8 mouse cellular contexts compared by ENCODE assay signal in the genomic region with DNA sequence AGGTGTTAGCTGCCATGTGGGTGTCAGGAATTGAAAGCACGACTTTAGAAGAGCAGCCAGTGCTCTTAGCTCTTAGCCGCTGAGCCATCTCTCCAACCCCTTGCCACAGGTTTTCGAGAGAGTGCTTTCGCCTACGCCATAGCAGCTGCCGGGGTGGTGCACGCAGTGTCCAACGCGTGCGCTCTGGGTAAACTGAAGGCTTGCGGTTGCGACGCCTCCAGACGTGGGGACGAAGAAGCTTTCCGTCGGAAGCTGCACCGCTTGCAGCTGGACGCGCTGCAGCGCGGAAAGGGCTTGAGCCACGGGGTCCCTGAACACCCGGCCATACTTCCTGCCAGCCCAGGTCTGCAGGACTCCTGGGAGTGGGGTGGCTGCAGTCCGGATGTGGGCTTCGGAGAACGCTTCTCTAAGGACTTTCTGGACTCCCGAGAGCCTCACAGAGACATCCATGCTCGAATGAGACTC. TPM values are rescaled to one million over a fixed set of nuclear protein-coding genes. Genes with fewer than 3 reads are reported as not detected.
DNase-seq lines count a peak whose midpoint lies in the region; ATAC-seq and TF ChIP-seq lines count a peak whose summit lies in the region.

No protein-coding gene starts in this region.

- no peak overlapping the region for H3K27ac ChIP-seq in heart, embryonic 14.5 days (replicated peaks in 1 of 2; ENCODE audit: control insufficient read depth in 1 of 2, insufficient read depth in 1 of 2, low read depth in 2 of 2, low read length in 2 of 2)
- H3K27ac ChIP-seq in forebrain, postnatal 0 days (ENCODE audit: low read depth, low read length), result no peak overlapping the region

- H3K4me1 ChIP-seq in heart, embryonic 14.5 days (ENCODE audit: control insufficient read depth in 2 of 2, insufficient read depth in 2 of 2, low read length in 2 of 2), result peaks cover 0 to 14% of the 10 kb centered on the region in 2 experiments; a peak in 3 of 4 replicates
- peaks cover 7% of the 10 kb centered on the region; the same call in 1 of the 2 replicates for H3K4me1 ChIP-seq in forebrain, postnatal 0 days (ENCODE audit: insufficient read depth)

- no peaks in the 10 kb centered on the region for H3K36me3 ChIP-seq in heart, embryonic 14.5 days (ENCODE audit: control insufficient read depth, insufficient read depth, low read length)
- no peaks in the 10 kb centered on the region for H3K36me3 ChIP-seq in forebrain, postnatal 0 days (ENCODE audit: insufficient read depth)

- peak overlapping the region; percentile 53 for H3K4me2 ChIP-seq in heart, embryonic 14.5 days (ENCODE audit: low read length)
- peak overlapping the region; percentile 33 for H3K4me2 ChIP-seq in forebrain, postnatal 0 days (ENCODE audit: low read depth)

- no peak for DNase-seq in heart, adult 18-20 months
- no peak for DNase-seq in forebrain, postnatal 0 days
- no peak for DNase-seq in adrenal gland, adult 18-20 months (ENCODE audit: low spot score in 2 of 2)
- DNase-seq in layer of hippocampus, adult 11-12 months (ENCODE audit: low spot score), result no peak

- no peak for TF ChIP-seq CTCF in forebrain, postnatal 0 days (IDR thresholded peaks at IDR 0.05; ENCODE audit: low read depth)

- H3K27me3 ChIP-seq in heart, embryonic 14.5 days (ENCODE audit: control insufficient read depth, insufficient read depth, low read length), result peaks cover 99% of the 10 kb centered on the region
- peaks cover 63% of the 10 kb centered on the region for H3K27me3 ChIP-seq in forebrain, postnatal 0 days (ENCODE audit: insufficient read depth, low read length)

- peak overlapping the region; percentile 23; the same call in 1 of the 2 replicates for H3K9ac ChIP-seq in heart, embryonic 14.5 days (ENCODE audit: low read length)
- H3K9ac ChIP-seq in forebrain, postnatal 0 days, result no peak overlapping the region

- peak overlapping the region; percentile 9 to 23; a peak in 3 of 4 replicates for H3K4me3 ChIP-seq in heart, embryonic 14.5 days (ENCODE audit: control insufficient read depth in 1 of 2, insufficient read depth in 1 of 2, low read depth in 1 of 2, low read length in 2 of 2)
- H3K4me3 ChIP-seq in forebrain, postnatal 0 days (ENCODE audit: low read depth, low read length), result no peak overlapping the region

- ATAC-seq in heart, embryonic 14.5 days (ENCODE audit: insufficient number of reproducible peaks, insufficient read depth, low FRiP score, low read depth), result no peak
- ATAC-seq in CD4-positive, CD25-positive, alpha-beta regulatory T cell, adult 4 months, result peak; percentile 6
- no peak for ATAC-seq in forebrain, postnatal 0 days
- ATAC-seq in megakaryocyte progenitor cell, adult 5-6 weeks (replicated peaks; ENCODE audit: poor library complexity), result peak; percentile 52
- ATAC-seq in monocyte, adult 5-6 weeks (replicated peaks; ENCODE audit: insufficient number of reproducible peaks, low FRiP score, low TSS enrichment, poor library complexity, severe bottlenecking), result no peak

- WGBS in heart, embryonic 14.5 days, result under 1% methylated on average over 29 of the region's 29 CpGs
- WGBS in forebrain, postnatal 0 days, result 1% methylated on average over 29 of the region's 29 CpGs

- H3K9me3 ChIP-seq in heart, embryonic 14.5 days (ENCODE audit: control insufficient read depth, low read length), result no peaks in the 10 kb centered on the region
- no peaks in the 10 kb centered on the region for H3K9me3 ChIP-seq in forebrain, postnatal 0 days (ENCODE audit: low read length)

RNA-seq across cellular contexts. Expression of a gene that starts 9.1 kb away (rescaled TPM):
- polyA plus RNA-seq in heart, embryonic 14.5 days (2014; fragmentation: Nextera tagmentation; extraction: Ambion mirVana), result not detected in 2 replicates
- not detected for total RNA-seq in heart, adult 18-20 months (2021)
- under 1 TPM; 0.13 to 0.48 TPM for polyA plus RNA-seq in CD4-positive, CD25-positive, alpha-beta regulatory T cell, adult 4 months (2017; shearing (Covaris generic))
- 0.15 and 0.19 TPM in 2 replicates for total RNA-seq in forebrain, postnatal 0 days (2014; rRNA removed)
- 0.21 and 0.23 TPM in 2 replicates for polyA plus RNA-seq in forebrain, postnatal 0 days (2015; fragmentation: Nextera tagmentation; extraction: Ambion mirVana)
- total RNA-seq in megakaryocyte progenitor cell, adult 5-6 weeks (2015), result not detected in 2 replicates
- total RNA-seq in megakaryocyte progenitor cell, adult 5-6 weeks (2017), result not detected in 2 replicates
- 1 to 10 TPM in 1 of 2 experiments, under 1 TPM in 1; 0.20 to 1.7 TPM for total RNA-seq in adrenal gland, adult 18-20 months (2021)
- total RNA-seq in monocyte, adult 5-6 weeks (2017), result not detected in 3 replicates

RNA-seq across cellular contexts. Expression of a gene that starts 28.8 kb away (rescaled TPM):
- 0.36 TPM in 1 of 2 replicates, not detected in the other for polyA plus RNA-seq in heart, embryonic 14.5 days (2014; fragmentation: Nextera tagmentation; extraction: Ambion mirVana)
- under 1 TPM; 0.18 to 0.30 TPM for total RNA-seq in heart, adult 18-20 months (2021)
- polyA plus RNA-seq in CD4-positive, CD25-positive, alpha-beta regulatory T cell, adult 4 months (2017; shearing (Covaris generic)), result not detected
- total RNA-seq in forebrain, postnatal 0 days (2014; rRNA removed), result 6.1 and 7.2 TPM in 2 replicates
- 3.8 and 4.6 TPM in 2 replicates for polyA plus RNA-seq in forebrain, postnatal 0 days (2015; fragmentation: Nextera tagmentation; extraction: Ambion mirVana)
- 0.07 and 0.17 TPM in 2 replicates for total RNA-seq in megakaryocyte progenitor cell, adult 5-6 weeks (2015)
- total RNA-seq in megakaryocyte progenitor cell, adult 5-6 weeks (2017), result 0.74 TPM in 1 of 2 replicates, not detected in the other
- 1 to 10 TPM; 2.8 to 2.9 TPM for total RNA-seq in adrenal gland, adult 18-20 months (2021)
- total RNA-seq in monocyte, adult 5-6 weeks (2017), result 0.87 to 2.2 TPM (median 0.96 TPM) in 3 replicates

RNA-seq across cellular contexts. Expression of a gene that starts 51.4 kb away (rescaled TPM):
- polyA plus RNA-seq in heart, embryonic 14.5 days (2014; fragmentation: Nextera tagmentation; extraction: Ambion mirVana), result 4.9 and 6.1 TPM in 2 replicates
- total RNA-seq in heart, adult 18-20 months (2021), result 1 to 10 TPM; 1.4 to 1.7 TPM
- polyA plus RNA-seq in CD4-positive, CD25-positive, alpha-beta regulatory T cell, adult 4 months (2017; shearing (Covaris generic)), result not detected
- 0.23 TPM in 1 of 2 replicates, not detected in the other for total RNA-seq in forebrain, postnatal 0 days (2014; rRNA removed)
- not detected in 2 replicates for polyA plus RNA-seq in forebrain, postnatal 0 days (2015; fragmentation: Nextera tagmentation; extraction: Ambion mirVana)
- total RNA-seq in megakaryocyte progenitor cell, adult 5-6 weeks (2015), result not detected in 2 replicates
- total RNA-seq in megakaryocyte progenitor cell, adult 5-6 weeks (2017), result not detected in 2 replicates
- under 1 TPM; 0.17 to 0.26 TPM for total RNA-seq in adrenal gland, adult 18-20 months (2021)
- total RNA-seq in monocyte, adult 5-6 weeks (2017), result not detected in 3 replicates

RNA-seq across cellular contexts. Expression of a gene that starts 54.3 kb away (rescaled TPM):
- polyA plus RNA-seq in heart, embryonic 14.5 days (2014; fragmentation: Nextera tagmentation; extraction: Ambion mirVana), result 0.11 TPM in 1 of 2 replicates, not detected in the other
- not detected for total RNA-seq in heart, adult 18-20 months (2021)
- polyA plus RNA-seq in CD4-positive, CD25-positive, alpha-beta regulatory T cell, adult 4 months (2017; shearing (Covaris generic)), result not detected
- 24.2 and 27.2 TPM in 2 replicates for total RNA-seq in forebrain, postnatal 0 days (2014; rRNA removed)
- 9.7 and 10.0 TPM in 2 replicates for polyA plus RNA-seq in forebrain, postnatal 0 days (2015; fragmentation: Nextera tagmentation; extraction: Ambion mirVana)
- not detected in 2 replicates for total RNA-seq in megakaryocyte progenitor cell, adult 5-6 weeks (2015)
- total RNA-seq in megakaryocyte progenitor cell, adult 5-6 weeks (2017), result not detected in 2 replicates
- 1 to 10 TPM; 4.1 to 4.8 TPM for total RNA-seq in adrenal gland, adult 18-20 months (2021)
- not detected in 3 replicates for total RNA-seq in monocyte, adult 5-6 weeks (2017)

Comparison
In these comparisons a context has a peak if more than half of its experiments do, and no peak if none do; other contexts are left out.
1. ATAC-seq: peak in CD4-positive, CD25-positive, alpha-beta regulatory T cell, adult 4 months (single experiment) and megakaryocyte progenitor cell, adult 5-6 weeks (single experiment); none in heart, embryonic 14.5 days (single experiment), forebrain, postnatal 0 days (single experiment) and monocyte, adult 5-6 weeks (single experiment).